Comparison of ENCODE assay signal across 29 mouse cellular contexts in genomic region chr1:21299826-21300225, GRCm38 (mm10). TPM values are rescaled to one million over a fixed set of nuclear protein-coding genes. Genes with fewer than 3 reads are reported as not detected.
"Had no signal": no experiment of that assay in that cellular context is flagged by ENCODE, and none has a peak within 500 bp of the region (broad histone marks: within the 10 kb centered on the region; RNA-seq: fewer than 3 reads in every experiment).

No protein-coding gene starts in this region.

- H3K9me3 ChIP-seq: hindbrain, embryonic 10.5 days; hindbrain, embryonic 12.5 days; intestine, embryonic 15.5 days; limb, embryonic 10.5 days; limb, embryonic 12.5 days; liver, embryonic 13.5 days; liver, embryonic 15.5 days had no signal

- H3K4me3 ChIP-seq: gastrocnemius, adult 2 months; heart, adult 2 months; hindbrain, embryonic 10.5 days; hindbrain, embryonic 12.5 days; intestine, embryonic 15.5 days; layer of hippocampus, adult 2 months; left cerebral cortex, adult 2 months; limb, embryonic 10.5 days; limb, embryonic 12.5 days; liver, embryonic 13.5 days; liver, embryonic 15.5 days had no signal

- H3K36me3 ChIP-seq: hindbrain, embryonic 10.5 days; hindbrain, embryonic 12.5 days; intestine, embryonic 15.5 days; limb, embryonic 10.5 days; limb, embryonic 12.5 days; liver, embryonic 13.5 days; liver, embryonic 15.5 days had no signal

- H3K9ac ChIP-seq: hindbrain, embryonic 12.5 days; hindbrain, embryonic 14.5 days; intestine, embryonic 15.5 days; limb, embryonic 12.5 days; liver, embryonic 13.5 days; liver, embryonic 15.5 days had no signal

- DNase-seq: gastrocnemius, adult 2 months; gastrocnemius, postnatal 10 days; gastrocnemius, postnatal 25 days; heart, adult 2 months; heart, postnatal 10 days; heart, postnatal 4 days; kidney, adult 18-20 months; kidney, postnatal 4 days; liver; liver, embryonic 13.5 days had no signal

- ATAC-seq: forebrain, embryonic 16.5 days; hindbrain, embryonic 16.5 days; inflammation-experienced regulatory T-cells, adult 6 months; intestine, embryonic 15.5 days; intestine, postnatal 0 days had no signal

- H3K4me2 ChIP-seq: heart, embryonic 11.5 days; hindbrain, embryonic 12.5 days; hindbrain, embryonic 14.5 days; intestine, embryonic 15.5 days; limb, embryonic 12.5 days; liver, embryonic 13.5 days; liver, embryonic 15.5 days had no signal

- H3K27ac ChIP-seq: gastrocnemius, adult 2 months; heart, adult 2 months; hindbrain, embryonic 10.5 days; hindbrain, embryonic 12.5 days; hindbrain, embryonic 14.5 days; intestine, embryonic 15.5 days; kidney, postnatal 0 days; layer of hippocampus, adult 2 months; left cerebral cortex, adult 2 months; limb, embryonic 10.5 days; limb, embryonic 12.5 days; liver, embryonic 13.5 days; liver, embryonic 15.5 days had no signal

- H3K4me1 ChIP-seq: hindbrain, embryonic 10.5 days; hindbrain, embryonic 12.5 days; intestine, embryonic 15.5 days; limb, embryonic 10.5 days; limb, embryonic 12.5 days; liver, embryonic 13.5 days; liver, embryonic 15.5 days had no signal

- H3K27me3 ChIP-seq: hindbrain, embryonic 12.5 days; intestine, embryonic 15.5 days; limb, embryonic 12.5 days; liver, embryonic 13.5 days; liver, embryonic 15.5 days had no signal

RNA-seq across cellular contexts. Expression of gene Khdc1a, which starts 49.6 kb away (rescaled TPM):
- polyA plus RNA-seq: forebrain, embryonic 16.5 days; frontal cortex, adult 2 months; heart, adult 2 months; heart, embryonic 11.5 days; heart, embryonic 14.5 days; hindbrain, embryonic 10.5 days; hindbrain, embryonic 12.5 days; hindbrain, embryonic 14.5 days; hindbrain, embryonic 16.5 days; intestine, embryonic 15.5 days; intestine, postnatal 0 days; kidney, embryonic 14.5 days; kidney, postnatal 0 days; limb, embryonic 10.5 days; limb, embryonic 12.5 days; limb, embryonic 14.5 days; liver, embryonic 13.5 days; liver, embryonic 15.5 days had no signal

RNA-seq across cellular contexts. Expression of gene Gsta3, which starts 59.4 kb away (rescaled TPM):
- polyA plus RNA-seq: limb, embryonic 10.5 days had no signal
